Mouse (Mus musculus) CH12.LX (cell line): ENCODE results near the gene Ttll10. TPM values are rescaled to one million over a fixed set of nuclear protein-coding genes. Genes with fewer than 3 reads are reported as not detected.

Source experiments
- DNase-seq: peaks from one replicate; pipeline ENCODE4 v3.0.0-alpha.2; 2013; ENCODE audit errors: extremely low read depth
- H3K27ac ChIP-seq: 2 replicates; pipeline ENCODE4 v1.5.1; 2012; ENCODE audit warnings: low read depth, mild to moderate bottlenecking, control low read depth, moderate library complexity; ENCODE audit not compliant: insufficient read depth
- H3K27me3 ChIP-seq: replicated peaks from 2 replicates; pipeline ENCODE3; 2012; ENCODE audit warnings: inconsistent platforms
- H3K36me3 ChIP-seq, 2 experiments: replicated peaks in 1 of 2; 2 replicates each; pipeline versions ENCODE3 to v1.6.1; 2012; ENCODE audit warnings: inconsistent platforms in 1 of 2, low read length in 1 of 2, mild to moderate bottlenecking in 1 of 2, mixed read lengths in 1 of 2, moderate library complexity in 1 of 2; ENCODE audit not compliant: control insufficient read depth in 1 of 2, insufficient read depth in 1 of 2
- H3K4me1 ChIP-seq, 2 experiments: 2 replicates each; pipeline ENCODE4 v1.6.1; 2012; ENCODE audit warnings: inconsistent platforms in 1 of 2, moderate library complexity in 1 of 2; ENCODE audit not compliant: insufficient read depth in 2 of 2, control insufficient read depth in 1 of 2
- H3K4me2 ChIP-seq: 2 replicates; pipeline ENCODE4 v1.6.1; 2012; ENCODE audit warnings: low read depth, mild to moderate bottlenecking, control low read depth; ENCODE audit not compliant: poor library complexity, insufficient read depth, severe bottlenecking
- H3K4me3 ChIP-seq, 3 experiments: fragments of 150-350 bp in 1 of 3; sonication (generic) in 1 of 3; replicated peaks in 1 of 3; 2 replicates each; pipeline versions ENCODE3 to v1.5.1; 2011 to 2012; ENCODE audit warnings: low read depth in 2 of 3, low read length in 2 of 3, mild to moderate bottlenecking in 2 of 3, moderate library complexity in 2 of 3, control low read depth in 1 of 3, improper control_type of control experiment in 1 of 3, inconsistent platforms in 1 of 3, mixed read lengths in 1 of 3; ENCODE audit not compliant: poor library complexity in 1 of 3
- H3K79me2 ChIP-seq: replicated peaks from 2 replicates; pipeline ENCODE4 v1.6.1; 2012; ENCODE audit warnings: mild to moderate bottlenecking, moderate library complexity; ENCODE audit not compliant: control insufficient read depth, poor library complexity, insufficient read depth, severe bottlenecking; ENCODE audit errors: extremely low read depth
- H3K9ac ChIP-seq: 2 replicates; pipeline ENCODE4 v1.6.1; 2012; ENCODE audit warnings: low read depth, mild to moderate bottlenecking, control low read depth, moderate library complexity; ENCODE audit not compliant: insufficient read depth
- H3K9me3 ChIP-seq: replicated peaks from 2 replicates; pipeline ENCODE3; 2012; ENCODE audit warnings: low read length, inconsistent platforms, mixed read lengths
- BHLHE40 ChIP-seq: IDR thresholded peaks from 2 replicates; pipeline ENCODE4 v1.6.1; 2011; ENCODE audit warnings: mild to moderate bottlenecking, low read depth, low read length, improper control_type of control experiment
- CHD1 ChIP-seq: IDR thresholded peaks from 2 replicates; pipeline ENCODE4 v1.6.1; 2012; ENCODE audit warnings: low read depth, low read length, improper control_type of control experiment, inconsistent platforms
- CHD2 ChIP-seq: IDR thresholded peaks from 2 replicates; pipeline ENCODE4 v1.6.1; 2011; ENCODE audit warnings: low read length, improper control_type of control experiment
- E2F4 ChIP-seq: IDR thresholded peaks from 2 replicates; pipeline ENCODE4 v1.6.1; 2011; ENCODE audit warnings: low read depth, low read length, improper control_type of control experiment; ENCODE audit not compliant: insufficient replicate concordance
- EP300 ChIP-seq: IDR thresholded peaks from 2 replicates; pipeline ENCODE4 v1.6.1; 2011; ENCODE audit warnings: low read length, improper control_type of control experiment
- ETS1 ChIP-seq: conservative IDR thresholded peaks from 2 replicates; pipeline ENCODE4 v1.6.1; 2012; ENCODE audit warnings: low read depth, mild to moderate bottlenecking, inconsistent platforms, low read length, improper control_type of control experiment, moderate library complexity
- GABPA ChIP-seq: IDR thresholded peaks from 2 replicates; pipeline ENCODE4 v1.6.1; 2012; ENCODE audit warnings: low read depth, low read length, improper control_type of control experiment, inconsistent platforms; ENCODE audit not compliant: insufficient replicate concordance
- HCFC1 ChIP-seq: IDR thresholded peaks from 2 replicates; pipeline ENCODE4 v1.6.1; 2012; ENCODE audit warnings: low read depth, mild to moderate bottlenecking, inconsistent platforms, low read length, improper control_type of control experiment
- JUND ChIP-seq: conservative IDR thresholded peaks from 2 replicates; pipeline ENCODE4 v1.6.1; 2011; ENCODE audit warnings: low read depth, low read length, improper control_type of control experiment
- MAX ChIP-seq: IDR thresholded peaks from 2 replicates; pipeline ENCODE4 v1.6.1; 2011; ENCODE audit warnings: low read length, improper control_type of control experiment
- MAZ ChIP-seq: IDR thresholded peaks from 2 replicates; pipeline ENCODE4 v1.6.1; 2012; ENCODE audit warnings: low read depth, mild to moderate bottlenecking, inconsistent platforms, low read length, improper control_type of control experiment, moderate library complexity
- MXI1 ChIP-seq: IDR thresholded peaks from 2 replicates; pipeline ENCODE4 v1.6.1; 2011; ENCODE audit warnings: mild to moderate bottlenecking, low read depth, low read length, improper control_type of control experiment
- MYC ChIP-seq: IDR thresholded peaks from 2 replicates; pipeline ENCODE4 v1.6.1; 2011; ENCODE audit warnings: low read depth, mild to moderate bottlenecking, improper control_type of control experiment, low read length
- NELFE ChIP-seq: IDR thresholded peaks from 2 replicates; pipeline ENCODE4 v1.6.1; 2011; ENCODE audit warnings: low read depth, low read length, improper control_type of control experiment
- NRF1 ChIP-seq: IDR thresholded peaks from 2 replicates; pipeline ENCODE4 v1.6.1; 2014; ENCODE audit warnings: low read depth, mild to moderate bottlenecking, inconsistent platforms, low read length, improper control_type of control experiment, moderate library complexity
- PAX5 ChIP-seq: IDR thresholded peaks from 2 replicates; pipeline ENCODE4 v1.6.1; 2012; ENCODE audit warnings: low read length, inconsistent platforms, mixed read lengths
- POLR2A ChIP-seq: IDR thresholded peaks from 2 replicates; pipeline ENCODE4 v1.6.1; 2011; ENCODE audit warnings: low read depth, mild to moderate bottlenecking, improper control_type of control experiment, low read length
- RAD21 ChIP-seq: IDR thresholded peaks from 2 replicates; pipeline ENCODE4 v1.6.1; 2011; ENCODE audit warnings: low read depth, mild to moderate bottlenecking, low read length, improper control_type of control experiment, moderate library complexity
- SIN3A ChIP-seq: IDR thresholded peaks from 2 replicates; pipeline ENCODE4 v1.6.1; 2012; ENCODE audit warnings: low read length, improper control_type of control experiment, inconsistent platforms
- SMC3 ChIP-seq: IDR thresholded peaks from 2 replicates; pipeline ENCODE4 v1.6.1; 2011; ENCODE audit warnings: low read depth, low read length, improper control_type of control experiment
- TCF12 ChIP-seq: IDR thresholded peaks from 2 replicates; pipeline ENCODE4 v1.6.1; 2014; ENCODE audit warnings: low read depth, mild to moderate bottlenecking, inconsistent platforms, low read length, improper control_type of control experiment
- UBTF ChIP-seq: IDR thresholded peaks from 2 replicates; pipeline ENCODE4 v1.6.1; 2012; ENCODE audit warnings: low read depth, mild to moderate bottlenecking, inconsistent platforms, low read length, improper control_type of control experiment, moderate library complexity
- USF2 ChIP-seq: conservative IDR thresholded peaks from 2 replicates; pipeline ENCODE4 v1.6.1; 2011; ENCODE audit warnings: low read depth, low read length, improper control_type of control experiment
- ZC3H11A ChIP-seq: IDR thresholded peaks from 2 replicates; pipeline ENCODE4 v1.6.1; 2012; ENCODE audit warnings: low read depth, mild to moderate bottlenecking, inconsistent platforms, low read length, improper control_type of control experiment
- ZKSCAN1 ChIP-seq: IDR thresholded peaks from 2 replicates; pipeline ENCODE4 v1.6.1; 2012; ENCODE audit warnings: low read depth, inconsistent platforms, low read length, improper control_type of control experiment, borderline replicate concordance
- ZMIZ1 ChIP-seq: IDR thresholded peaks from 2 replicates; pipeline ENCODE4 v1.6.1; 2012; ENCODE audit warnings: low read depth, mild to moderate bottlenecking, inconsistent platforms, low read length, improper control_type of control experiment
- dilution Hi-C: fragments of 300-500 bp; cut with MboI; formaldehyde crosslinking; loops from 2 replicates; pipeline ENCODE4 v1.14.3; 2020; ENCODE audit warnings: low sequenced_read_pairs; ENCODE audit not compliant: extremely low pct_unique_long_range_greater_than_20kb, extremely low pct_ligation_motif_present
- in situ Hi-C: fragments of 300-500 bp; cut with MboI; formaldehyde crosslinking; loops from 3 replicates; pipeline ENCODE4 v1.14.3; 2019; ENCODE audit warnings: low sequenced_read_pairs, low pct_ligation_motif_present, low pct_unique_long_range_greater_than_20kb, mixed read lengths
- polyA plus RNA-seq: library from polyadenylated mRNA; unstranded; fragments of >175 nt; gene quantifications from 2 replicates; pipeline ENCODE4 v1.2.1, GENCODE M21; 2012; ENCODE audit warnings: low read depth; ENCODE audit not compliant: insufficient read length
- total RNA-seq, 2 experiments: library from RNA; depleted of rRNA; stranded (reverse); fragments of 300-350 nt in 1 of 2; fragments of >200 nt in 1 of 2; gene quantifications; 2 replicates each; pipeline ENCODE4 v1.2.3; 2012 to 2014

Gene Ttll10
- total RNA-seq (2012; rRNA removed) = 0.04 TPM in 1 of 2 replicates, not detected in the other
- total RNA-seq (2014; rRNA removed) = not detected in 2 replicates
- polyA plus RNA-seq = not detected in 2 replicates

- Histone ChIP-seq H3K4me3 (no peak within 1 kb of the TSS), H3K9ac (no peak within 1 kb of the TSS), H3K79me2 (no peaks in the 10 kb centered on the region), H3K27me3 (no peaks in the 10 kb centered on the region), H3K27ac (no peak within 1 kb of the TSS), H3K4me2 (no peak within 1 kb of the TSS), H3K4me1 (peaks cover 13 to 34% of the 10 kb centered on the region in 2 experiments), H3K9me3 (no peaks in the 10 kb centered on the region), H3K36me3 (peaks cover 0 to 11% of the 10 kb centered on the region in 2 experiments)
- in situ Hi-C loops = no loop called here
- dilution Hi-C loops = no loop called here
- TF ChIP-seq MYC = no peak
- TF ChIP-seq MAX = no peak
- no peak for TF ChIP-seq ZC3H11A
- no peak for TF ChIP-seq BHLHE40
- no peak for DNase-seq
Measured at GRCm38 (mm10) chr4:156059261-156059660, at the start of gene Ttll10. Gene Ttll10 (minus strand): TSS chr4:156059414.

- no peak overlapping the region for H3K27ac ChIP-seq
- dilution Hi-C loops (no loop called here), in situ Hi-C loops (no loop called here)
- H3K79me2 ChIP-seq = no peaks in the 10 kb centered on the region
- no peaks in the 10 kb centered on the region for H3K36me3 ChIP-seq
- no peak for TF ChIP-seq ZKSCAN1
- TF ChIP-seq MXI1 = no peak
- H3K4me2 ChIP-seq = no peak overlapping the region
- H3K27me3 ChIP-seq = no peaks in the 10 kb centered on the region
- no peak overlapping the region for H3K4me3 ChIP-seq
- no peak overlapping the region for H3K9ac ChIP-seq
- H3K4me1 ChIP-seq = peaks cover 14 to 39% of the 10 kb centered on the region in 2 experiments
- no peaks in the 10 kb centered on the region for H3K9me3 ChIP-seq
- no peak for DNase-seq
Measured at GRCm38 (mm10) chr4:156103342-156103741, 44.1 kb upstream of the Ttll10 start.

- no peaks in the 10 kb centered on the region for H3K9me3 ChIP-seq
- dilution Hi-C loops = no loop called here
- in situ Hi-C loops = no loop called here
- H3K4me3 ChIP-seq = no peak overlapping the region
- H3K27me3 ChIP-seq = no peaks in the 10 kb centered on the region
- peak overlapping the region; percentile 4; the same call in 1 of the 2 replicates for H3K27ac ChIP-seq
- no peaks in the 10 kb centered on the region for H3K36me3 ChIP-seq
- H3K9ac ChIP-seq = no peak overlapping the region
- H3K79me2 ChIP-seq = no peaks in the 10 kb centered on the region
- H3K4me1 ChIP-seq = peaks cover 24 to 51% of the 10 kb centered on the region in 2 experiments
- DNase-seq = peak; percentile 59
- H3K4me2 ChIP-seq = peak overlapping the region; percentile 47; the same call in 1 of the 2 replicates
- TF ChIP-seq NELFE = no peak
- TF ChIP-seq UBTF = no peak
- TF ChIP-seq HCFC1 = peak; percentile 40
- peak; percentile 62 for TF ChIP-seq SMC3
- 0 out of 2 replicates have a peak, but pooled peaks have one; percentile 30 for TF ChIP-seq MYC
- no peak for TF ChIP-seq GABPA
- 0 out of 2 replicates have a peak, but pooled peaks have one; percentile 25 for TF ChIP-seq ETS1
- TF ChIP-seq PAX5 = no peak
- TF ChIP-seq SIN3A = peak; percentile 47; the same call in 1 of the 2 replicates
- TF ChIP-seq ZMIZ1 = no peak
- no peak for TF ChIP-seq ZC3H11A
- no peak for TF ChIP-seq CHD1
- no peak for TF ChIP-seq MAZ
- TF ChIP-seq E2F4 = no peak
- TF ChIP-seq EP300 = peak; percentile 64
- no peak for TF ChIP-seq CHD2
- peak; percentile 33; the same call in 1 of the 2 replicates for TF ChIP-seq JUND
- TF ChIP-seq MAX = 0 out of 2 replicates have a peak, but pooled peaks have one; percentile 32
- TF ChIP-seq POLR2A = no peak
- no peak for TF ChIP-seq TCF12
- peak; percentile 72 for TF ChIP-seq RAD21
- TF ChIP-seq NRF1 = no peak
- no peak for TF ChIP-seq USF2
Measured at GRCm38 (mm10) chr4:156101481-156101903, 42.3 kb upstream of the Ttll10 start.
